ENCODE assay signal across 7 mouse cellular contexts in the genomic region with DNA sequence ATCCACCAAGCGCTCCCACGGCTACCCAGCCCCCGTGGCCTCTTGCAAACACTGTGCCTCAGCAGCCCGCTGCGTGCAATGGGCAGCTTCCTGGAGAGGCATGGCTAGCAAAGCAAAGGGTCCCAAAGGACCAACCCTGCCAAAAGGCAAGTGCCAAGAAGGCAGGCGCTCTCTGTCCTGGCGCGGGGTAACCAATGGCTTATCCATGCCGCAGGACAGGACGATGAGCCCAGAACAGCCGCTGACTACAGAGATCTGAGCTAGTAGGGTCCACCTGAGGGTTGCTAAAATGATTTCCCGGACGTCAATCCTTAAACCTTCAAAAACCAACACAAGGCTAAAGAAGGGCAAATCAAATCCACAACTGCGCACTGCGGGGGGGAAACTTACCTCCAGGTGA.
DNase-seq lines count a peak whose midpoint lies in the region; ATAC-seq and TF ChIP-seq lines count a peak whose summit lies in the region.

No protein-coding gene starts in this region.

- H3K9me3 ChIP-seq in embryonic facial prominence, embryonic 10.5 days, result no peaks in the 10 kb centered on the region
- no peaks in the 10 kb centered on the region for H3K9me3 ChIP-seq in hindbrain, postnatal 0 days (ENCODE audit: low read length)
- H3K9me3 ChIP-seq in neural tube, embryonic 13.5 days, result no peaks in the 10 kb centered on the region

- no peak for DNase-seq in lung, adult 2 months
- DNase-seq in lung, postnatal 36 days, result no peak
- DNase-seq in embryonic facial prominence, embryonic 10.5 days (ENCODE audit: low spot score), result no peak
- DNase-seq in hindbrain, postnatal 0 days (ENCODE audit: low spot score), result peak; percentile 53
- no peak for DNase-seq in urinary bladder, postnatal 4 days (ENCODE audit: low spot score in 2 of 2)
- no peak for DNase-seq in T-cell, adult 2 months (ENCODE audit: low spot score)

- ATAC-seq in hindbrain, postnatal 0 days, result peak; percentile 44; the same call in 1 of the 2 replicates
- ATAC-seq in neural tube, embryonic 13.5 days (ENCODE audit: low read depth), result peak; percentile 45

- TF ChIP-seq POLR2A in lung, adult 2 months (IDR thresholded peaks at IDR 0.05; ENCODE audit: borderline replicate concordance, extremely low read depth, low read depth, low read length), result no peak

- no peaks in the 10 kb centered on the region for H3K36me3 ChIP-seq in embryonic facial prominence, embryonic 10.5 days (replicated peaks)
- no peaks in the 10 kb centered on the region for H3K36me3 ChIP-seq in hindbrain, postnatal 0 days (ENCODE audit: insufficient read depth, low read length)
- H3K36me3 ChIP-seq in neural tube, embryonic 13.5 days, result no peaks in the 10 kb centered on the region

- H3K9ac ChIP-seq in hindbrain, postnatal 0 days (replicated peaks; ENCODE audit: low read length), result peak overlapping the region; percentile 57
- H3K9ac ChIP-seq in neural tube, embryonic 13.5 days, result peak overlapping the region; percentile 84

- TF ChIP-seq CTCF in lung, adult 2 months (IDR thresholded peaks at IDR 0.05; ENCODE audit: insufficient read depth, low read length), result no peak
- no peak for TF ChIP-seq CTCF in hindbrain, postnatal 0 days (IDR thresholded peaks at IDR 0.05; ENCODE audit: low read depth)

- 14% methylated on average over 15 of the region's 15 CpGs for WGBS in lung, adult 2 months
- WGBS in embryonic facial prominence, embryonic 10.5 days, result 12% methylated on average over 15 of the region's 15 CpGs
- 4% methylated on average over 15 of the region's 15 CpGs for WGBS in hindbrain, postnatal 0 days
- 8% methylated on average over 15 of the region's 15 CpGs for WGBS in neural tube, embryonic 13.5 days

- peak overlapping the region; percentile 86 for H3K27ac ChIP-seq in embryonic facial prominence, embryonic 10.5 days (replicated peaks)
- H3K27ac ChIP-seq in hindbrain, postnatal 0 days, result peak overlapping the region; percentile 72; the same call in 1 of the 2 replicates
- H3K27ac ChIP-seq in neural tube, embryonic 13.5 days (replicated peaks), result no peak overlapping the region

- peaks cover 42% of the 10 kb centered on the region for H3K27me3 ChIP-seq in embryonic facial prominence, embryonic 10.5 days (replicated peaks; ENCODE audit: low read depth, poor library complexity, severe bottlenecking)
- H3K27me3 ChIP-seq in hindbrain, postnatal 0 days (ENCODE audit: insufficient read depth, low read length), result no peaks in the 10 kb centered on the region
- no peaks in the 10 kb centered on the region for H3K27me3 ChIP-seq in neural tube, embryonic 13.5 days

- peaks cover 2% of the 10 kb centered on the region; the same call in 1 of the 2 replicates for H3K4me1 ChIP-seq in lung, adult 2 months (ENCODE audit: control insufficient read depth, insufficient read depth, low read length)
- peaks cover 40% of the 10 kb centered on the region for H3K4me1 ChIP-seq in embryonic facial prominence, embryonic 10.5 days
- H3K4me1 ChIP-seq in hindbrain, postnatal 0 days (ENCODE audit: insufficient read depth, low read length), result peaks cover 7% of the 10 kb centered on the region; the same call in 1 of the 2 replicates
- H3K4me1 ChIP-seq in neural tube, embryonic 13.5 days (replicated peaks), result peaks cover 54% of the 10 kb centered on the region

- peak overlapping the region; percentile 87 for H3K4me2 ChIP-seq in hindbrain, postnatal 0 days (ENCODE audit: low read depth, low read length)
- peak overlapping the region; percentile 85 for H3K4me2 ChIP-seq in neural tube, embryonic 13.5 days

- peak overlapping the region; percentile 76 for H3K4me3 ChIP-seq in lung, adult 2 months (replicated peaks; ENCODE audit: extremely low read depth, low read depth, low read length)
- H3K4me3 ChIP-seq in embryonic facial prominence, embryonic 10.5 days, result peak overlapping the region; percentile 84
- peak overlapping the region; percentile 67 for H3K4me3 ChIP-seq in hindbrain, postnatal 0 days (ENCODE audit: low read length)
- H3K4me3 ChIP-seq in neural tube, embryonic 13.5 days, result peak overlapping the region; percentile 68
